ENCODE assay signal across 8 mouse cellular contexts in genomic region chr11:69695361-69696181, GRCm38 (mm10). TPM values are rescaled to one million over a fixed set of nuclear protein-coding genes. Genes with fewer than 3 reads are reported as not detected.
DNase-seq lines count a peak whose midpoint lies in the region; ATAC-seq and TF ChIP-seq lines count a peak whose summit lies in the region.

TSS of gene Tnfsf12 (minus strand) at chr11:69695849.
TSS of gene Tnfsfm13 (minus strand) at chr11:69696098.

- TF ChIP-seq POLR2A in bone marrow macrophage, adult 2 months (IDR thresholded peaks at IDR 0.05; ENCODE audit: borderline replicate concordance, low read depth, low read length): no peak

- peak within 1 kb of the TSS; percentile 30 for H3K4me3 ChIP-seq in bone marrow macrophage, adult 2 months (ENCODE audit: insufficient read depth, low read length)
- H3K4me3 ChIP-seq in forebrain, embryonic 11.5 days (ENCODE audit: low read depth, low read length): peak within 1 kb of the TSS; percentile 40
- H3K4me3 ChIP-seq in heart, postnatal 0 days (ENCODE audit: low read depth, low read length): peak within 1 kb of the TSS; percentile 55

- TF ChIP-seq CTCF in Patski (IDR thresholded peaks at IDR 0.05): no peak
- TF ChIP-seq CTCF in bone marrow macrophage, adult 2 months (IDR thresholded peaks at IDR 0.05; ENCODE audit: low read depth, low read length): no peak
- TF ChIP-seq CTCF in heart, postnatal 0 days (IDR thresholded peaks at IDR 0.05; ENCODE audit: low read depth): no peak

- peak within 1 kb of the TSS; percentile 62 for H3K27ac ChIP-seq in bone marrow macrophage, adult 2 months (ENCODE audit: insufficient read depth, low read depth, low read length)
- H3K27ac ChIP-seq in forebrain, embryonic 11.5 days (ENCODE audit: low read depth, low read length): no peak within 1 kb of the TSS
- H3K27ac ChIP-seq in heart, postnatal 0 days (ENCODE audit: low read depth): peak within 1 kb of the TSS; percentile 72

- no peak for TF ChIP-seq EP300 in heart, postnatal 0 days (IDR thresholded peaks at IDR 0.05; ENCODE audit: low read depth)

- H3K9me3 ChIP-seq in forebrain, embryonic 11.5 days (ENCODE audit: control insufficient read depth, low read length): no peaks in the 10 kb centered on the region
- H3K9me3 ChIP-seq in heart, postnatal 0 days (replicated peaks; ENCODE audit: control insufficient read depth, low read length): no peaks in the 10 kb centered on the region

- no peaks in the 10 kb centered on the region for H3K36me3 ChIP-seq in forebrain, embryonic 11.5 days (ENCODE audit: control insufficient read depth, insufficient read depth, low read length)
- H3K36me3 ChIP-seq in heart, postnatal 0 days (replicated peaks; ENCODE audit: control insufficient read depth, insufficient read depth, low read length): no peaks in the 10 kb centered on the region

- no peak for DNase-seq in Patski (ENCODE audit: low read depth, low spot score)
- peak; percentile 75 for DNase-seq in forebrain, embryonic 11.5 days (ENCODE audit: low spot score)
- DNase-seq in heart, postnatal 0 days (ENCODE audit: low spot score): peak; percentile 63
- peak; percentile 89 for DNase-seq in kidney, postnatal 14 days
- peak; percentile 89 for DNase-seq in lung, postnatal 36 days
- DNase-seq in ovary, postnatal 10 days (ENCODE audit: low spot score): peak; percentile 65
- DNase-seq in c-Kit-positive CD71-positive TER-119-positive erythroid progenitor cells, embryonic 14.5 days (ENCODE audit: low spot score): no peak

- peaks cover 33% of the 10 kb centered on the region for H3K4me1 ChIP-seq in bone marrow macrophage, adult 2 months (ENCODE audit: control insufficient read depth, insufficient read depth, low read length)
- H3K4me1 ChIP-seq in forebrain, embryonic 11.5 days (replicated peaks; ENCODE audit: control insufficient read depth, insufficient read depth, low read length): peaks cover 7% of the 10 kb centered on the region
- peaks cover 9% of the 10 kb centered on the region; the same call in 1 of the 2 replicates for H3K4me1 ChIP-seq in heart, postnatal 0 days (ENCODE audit: control insufficient read depth, insufficient read depth)

- H3K9ac ChIP-seq in forebrain, embryonic 11.5 days (ENCODE audit: low read length): peak within 1 kb of the TSS; percentile 75
- H3K9ac ChIP-seq in heart, postnatal 0 days (replicated peaks; ENCODE audit: low read depth, low read length): peak within 1 kb of the TSS; percentile 68

- H3K4me2 ChIP-seq in forebrain, embryonic 11.5 days (ENCODE audit: low read depth, low read length, severe bottlenecking): peak within 1 kb of the TSS; percentile 90
- peak within 1 kb of the TSS; percentile 73 for H3K4me2 ChIP-seq in heart, postnatal 0 days (ENCODE audit: low read depth, low read length)

- POLR2A ChIA-PET in Patski (lab: Charles Lee): interaction anchor here (1.2 kb wide), 1 partner anchor 62 kb away, joined by 3 read pairs; no protein-coding TSS in a partner anchor

- H3K27me3 ChIP-seq in Patski: no peaks in the 10 kb centered on the region
- no peaks in the 10 kb centered on the region for H3K27me3 ChIP-seq in forebrain, embryonic 11.5 days (ENCODE audit: control insufficient read depth, insufficient read depth, low read length)
- H3K27me3 ChIP-seq in heart, postnatal 0 days (ENCODE audit: control insufficient read depth, insufficient read depth, low read length): no peaks in the 10 kb centered on the region

- WGBS in forebrain, embryonic 11.5 days: 1% methylated on average over 36 of the region's 41 CpGs
- 4% methylated on average over 40 of the region's 41 CpGs for WGBS in heart, postnatal 0 days

- in situ Hi-C loops in Patski (cut with MboI; ENCODE audit: low pct_unique_long_range_greater_than_20kb): no loop called here

- CTCF ChIA-PET in Patski (lab: Charles Lee): no interaction called here

- ATAC-seq in Patski: peak; percentile 46
- no peak for ATAC-seq in forebrain, embryonic 11.5 days (replicated peaks; ENCODE audit: low FRiP score)
- ATAC-seq in heart, postnatal 0 days (ENCODE audit: insufficient read depth, low read depth): peak; percentile 76

RNA-seq across cellular contexts. Expression of gene Tnfsf12, which starts in this region (rescaled TPM):
- 26.6 TPM for polyA plus RNA-seq in Patski (2021)
- polyA plus RNA-seq in bone marrow macrophage, adult 2 months (2012; ENCODE audit: insufficient read depth, insufficient read length, missing spikeins): 97.6 and 101 TPM in 2 replicates
- 2.4 TPM in 2 replicates for polyA plus RNA-seq in forebrain, embryonic 11.5 days (2014; fragmentation: Nextera tagmentation; extraction: Ambion mirVana)
- 8.5 and 9.3 TPM in 2 replicates for total RNA-seq in heart, postnatal 0 days (2014; rRNA removed; ENCODE audit: low replicate concordance)
- polyA plus RNA-seq in heart, postnatal 0 days (2015; fragmentation: Nextera tagmentation; extraction: Ambion mirVana): 5.3 and 5.5 TPM in 2 replicates

RNA-seq across cellular contexts. Expression of gene Tnfsfm13, which starts in this region (rescaled TPM):
- polyA plus RNA-seq in Patski (2021): 7.2 TPM
- polyA plus RNA-seq in bone marrow macrophage, adult 2 months (2012; ENCODE audit: insufficient read depth, insufficient read length, missing spikeins): 43.9 and 59.4 TPM in 2 replicates
- polyA plus RNA-seq in forebrain, embryonic 11.5 days (2014; fragmentation: Nextera tagmentation; extraction: Ambion mirVana): 0.60 and 1.2 TPM in 2 replicates
- 0.65 and 1.8 TPM in 2 replicates for total RNA-seq in heart, postnatal 0 days (2014; rRNA removed; ENCODE audit: low replicate concordance)
- 2.8 and 3.0 TPM in 2 replicates for polyA plus RNA-seq in heart, postnatal 0 days (2015; fragmentation: Nextera tagmentation; extraction: Ambion mirVana)

Comparison
In these comparisons a context has a peak if more than half of its experiments do, and no peak if none do; other contexts are left out.
1. DNase-seq: peak in forebrain, embryonic 11.5 days (single experiment), heart, postnatal 0 days (single experiment), kidney, postnatal 14 days (single experiment), lung, postnatal 36 days (single experiment) and ovary, postnatal 10 days (single experiment); none in Patski (single experiment) and c-Kit-positive CD71-positive TER-119-positive erythroid progenitor cells, embryonic 14.5 days (single experiment).
2. Peak in every context shown above with its lines, with median percentiles within 50 percentile points of each other: H3K4me3 ChIP-seq.